Mouse (Mus musculus) lung, postnatal 36 days (tissue): Measurements from ENCODE around the gene Atp2b2.

ENCODE experiments used
- DNase-seq: peaks from one replicate; pipeline ENCODE4 v3.0.0; 2022; ENCODE audit warnings: mixed read lengths

Atp2b2 gene

DNA sequence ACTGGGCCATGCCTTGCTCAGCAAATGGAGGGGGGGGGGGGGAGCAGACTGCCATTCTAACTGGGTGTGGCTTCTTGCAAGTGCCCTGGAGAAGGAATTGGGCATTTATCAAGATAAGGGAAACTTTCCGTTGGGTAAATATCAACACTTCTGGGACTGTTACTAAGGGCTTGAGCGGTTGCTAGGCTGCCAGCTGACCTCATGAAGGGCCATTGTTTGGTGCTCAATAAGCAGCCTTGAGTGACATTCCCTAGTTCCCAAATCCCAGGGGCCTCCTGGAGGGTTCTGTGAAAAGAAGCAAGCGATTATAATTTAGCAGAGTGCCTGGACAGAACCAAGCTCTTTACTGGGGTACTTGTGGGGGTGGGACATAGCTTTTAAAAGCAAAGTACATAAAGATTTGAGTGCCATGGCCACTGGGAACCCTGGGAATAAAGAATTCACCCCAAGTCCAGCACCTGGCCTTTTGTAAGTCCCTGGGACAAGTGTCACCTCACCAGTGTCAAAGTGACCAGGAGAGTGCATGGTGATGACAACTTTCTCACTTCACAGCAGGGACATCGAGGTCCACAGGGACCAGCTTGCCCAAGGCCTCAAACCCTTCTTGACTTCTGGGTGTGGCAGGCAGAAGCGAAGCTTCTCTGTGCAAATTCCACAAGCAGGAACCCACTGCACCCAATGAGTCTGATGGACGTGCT, 105.5 kb downstream of the Atp2b2 start:
- DNase-seq: peak; percentile 85

DNA sequence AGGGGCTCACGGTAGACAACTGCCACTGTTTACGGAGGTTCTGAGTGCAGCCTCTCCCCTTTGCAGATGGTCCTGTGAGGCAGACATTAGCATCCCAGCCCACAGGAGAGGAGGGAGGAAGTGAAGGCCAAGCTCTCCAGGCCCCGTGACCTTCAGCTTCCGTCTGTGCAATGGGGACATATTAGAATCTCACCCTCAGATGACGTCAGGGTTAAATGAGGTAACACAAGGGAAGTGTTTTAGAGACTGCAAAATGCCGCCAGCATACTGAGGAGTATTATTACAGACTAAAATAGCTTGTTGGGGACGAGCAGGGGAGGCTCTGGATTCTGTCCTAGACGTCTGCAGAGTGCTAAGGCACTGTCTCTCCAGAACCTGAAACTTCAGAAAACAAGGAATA, 106.3 kb downstream of the Atp2b2 start:
- DNase-seq: no peak

DNA sequence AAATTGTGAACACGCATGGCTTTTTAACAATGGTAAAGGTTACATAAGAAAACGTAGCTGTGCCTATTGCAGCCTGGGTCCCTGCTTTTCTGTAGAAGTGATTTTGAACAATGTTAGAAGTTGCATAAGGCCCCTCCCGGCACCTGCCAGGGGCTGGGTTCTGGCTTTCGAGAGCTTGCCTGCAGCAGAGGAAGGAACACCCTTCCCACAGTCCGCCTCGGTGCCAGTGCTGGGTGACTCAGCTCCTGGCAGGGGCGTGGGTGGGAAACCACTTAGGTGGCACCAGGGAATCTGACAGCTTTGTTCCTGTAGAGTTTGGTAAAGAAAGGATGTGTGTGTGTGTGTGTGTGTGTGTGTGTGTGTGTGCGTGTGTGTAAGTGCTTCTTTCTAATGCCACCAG, 107.7 kb downstream of the Atp2b2 start:
- DNase-seq: peak; percentile 84

DNA sequence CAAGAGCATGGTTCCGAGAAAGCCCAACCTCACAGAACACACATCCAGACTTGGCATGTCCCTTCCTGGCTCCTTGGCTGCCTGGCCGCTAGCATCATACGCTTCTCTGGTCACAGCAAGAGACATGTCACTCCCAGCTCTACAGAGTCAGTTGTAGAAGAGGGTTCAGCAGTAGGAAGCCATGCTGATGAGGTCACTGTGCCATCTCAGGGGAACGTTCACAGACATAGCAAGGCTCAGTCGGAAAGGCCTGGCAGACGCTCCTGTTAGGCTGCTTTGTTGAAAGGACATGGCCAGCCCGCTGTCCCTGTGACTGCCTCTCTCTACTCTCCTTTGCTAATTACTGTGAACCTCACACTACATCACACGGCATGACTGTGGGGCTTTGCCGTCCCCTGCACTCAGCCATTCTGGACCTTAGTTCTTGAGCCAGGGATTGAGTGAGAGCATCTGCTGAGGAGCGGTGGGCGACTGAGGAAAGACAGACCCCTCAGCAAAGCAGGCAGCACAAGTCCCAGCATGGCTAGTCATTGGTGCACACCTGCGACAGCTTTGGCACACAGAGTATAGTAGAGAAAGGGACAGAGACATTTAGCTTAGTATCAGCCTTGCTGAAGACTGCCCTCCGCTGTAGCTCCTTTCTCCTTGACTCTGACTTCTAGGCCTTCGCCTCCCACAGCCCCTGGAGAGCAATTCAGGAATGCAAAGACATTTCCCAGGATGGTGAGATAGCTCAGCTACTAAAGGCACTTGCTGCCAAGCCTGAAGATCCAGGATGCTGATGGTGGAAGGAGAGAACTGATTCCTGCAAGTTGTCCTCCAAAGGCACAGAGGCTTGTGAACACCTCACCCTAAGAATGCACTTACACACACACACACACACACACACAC, 108.9 kb downstream of the Atp2b2 start:
- no peak for DNase-seq

DNA sequence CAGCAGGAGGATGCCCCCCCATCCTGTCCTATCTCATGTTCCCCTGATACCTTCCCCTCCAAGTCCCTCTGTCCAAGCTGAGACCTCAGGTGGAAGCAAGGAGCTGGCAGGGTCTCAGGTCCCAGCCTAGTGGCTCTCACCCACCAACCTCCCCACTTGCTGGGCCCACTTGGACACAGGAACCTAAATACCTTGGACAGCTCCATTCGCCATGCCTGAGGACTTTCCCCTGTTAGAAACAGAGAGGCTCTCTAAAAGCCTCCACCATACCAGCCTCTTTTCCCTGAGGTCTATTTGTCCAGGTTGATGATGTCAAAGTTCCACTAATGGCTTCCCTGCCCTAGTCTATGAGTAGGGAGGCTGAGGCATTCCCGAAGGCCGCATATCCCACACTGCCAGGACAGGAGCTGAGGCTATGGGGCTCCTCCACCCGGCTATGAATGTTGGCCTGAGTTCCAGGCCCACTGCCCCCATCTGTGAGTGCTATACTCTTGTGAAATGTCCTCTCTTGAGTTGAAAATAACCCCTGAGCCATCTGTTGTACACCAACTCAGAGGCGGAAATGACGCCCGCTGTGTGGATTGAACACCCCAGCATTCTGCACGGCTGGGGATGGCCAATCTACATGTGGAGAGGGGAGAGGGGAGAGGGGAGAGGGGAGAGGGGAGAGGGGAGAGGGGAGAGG, 113.1 kb downstream of the Atp2b2 start:
- no peak for DNase-seq

DNA sequence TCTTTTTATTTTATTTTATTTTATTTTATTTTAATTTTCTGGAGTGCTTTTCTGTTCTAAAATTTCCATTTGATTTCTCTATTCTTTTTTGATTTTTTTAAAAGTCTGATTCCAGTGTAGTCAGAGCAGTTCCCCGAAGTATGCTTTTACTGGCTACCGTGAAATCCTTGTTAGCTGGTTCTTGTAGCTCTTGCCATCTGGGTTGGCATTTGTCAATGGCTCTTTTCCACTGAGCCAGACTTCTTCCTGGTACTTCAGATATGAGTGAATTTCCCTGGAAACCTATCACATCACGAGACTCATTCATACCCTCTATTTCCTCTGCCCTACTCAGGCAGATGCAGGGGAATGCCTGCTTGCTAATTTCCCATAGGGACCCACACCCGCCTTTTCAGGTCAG, 119.2 kb downstream of the Atp2b2 start:
- no peak for DNase-seq

DNA sequence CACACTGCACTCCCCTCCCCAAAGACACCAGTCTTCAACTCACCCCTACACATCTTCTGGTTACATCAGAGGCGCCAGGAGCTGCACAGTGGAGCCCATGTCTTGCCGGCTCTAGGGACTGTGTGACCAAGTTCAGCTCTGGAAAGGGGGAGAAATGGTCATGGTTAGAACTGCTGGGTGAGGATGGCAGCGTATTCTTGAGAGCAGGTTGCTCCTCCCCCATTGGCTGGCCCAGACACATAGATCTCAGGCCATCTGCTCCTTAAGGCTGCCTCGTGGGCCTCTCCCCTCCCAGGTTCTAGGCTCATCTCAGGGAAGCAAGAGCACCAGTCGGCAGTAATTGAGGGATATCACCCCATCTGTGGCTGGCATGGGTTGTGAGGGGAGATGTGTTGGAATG, 121.9 kb downstream of the Atp2b2 start:
- no peak for DNase-seq

DNA sequence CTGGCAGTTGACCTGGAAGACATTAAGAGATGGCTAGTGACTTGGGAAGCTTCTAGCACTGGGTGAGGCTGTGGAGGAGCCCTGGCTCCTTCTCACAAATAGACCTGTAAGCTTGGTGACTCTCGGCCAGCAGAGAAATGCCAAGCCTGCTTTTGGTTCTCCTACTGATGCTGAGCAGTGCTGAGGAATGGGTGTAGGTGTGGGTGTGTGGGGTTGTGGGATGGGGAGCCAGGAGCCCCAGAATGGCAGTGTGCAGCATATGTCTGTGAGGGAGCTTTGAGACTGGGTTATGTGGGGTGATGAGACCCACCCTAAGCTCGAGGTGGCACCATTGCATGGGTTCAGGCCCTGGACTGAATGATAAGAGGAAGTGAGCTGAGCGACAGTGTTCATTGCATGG, 129.7 kb downstream of the Atp2b2 start:
- DNase-seq: no peak

DNA sequence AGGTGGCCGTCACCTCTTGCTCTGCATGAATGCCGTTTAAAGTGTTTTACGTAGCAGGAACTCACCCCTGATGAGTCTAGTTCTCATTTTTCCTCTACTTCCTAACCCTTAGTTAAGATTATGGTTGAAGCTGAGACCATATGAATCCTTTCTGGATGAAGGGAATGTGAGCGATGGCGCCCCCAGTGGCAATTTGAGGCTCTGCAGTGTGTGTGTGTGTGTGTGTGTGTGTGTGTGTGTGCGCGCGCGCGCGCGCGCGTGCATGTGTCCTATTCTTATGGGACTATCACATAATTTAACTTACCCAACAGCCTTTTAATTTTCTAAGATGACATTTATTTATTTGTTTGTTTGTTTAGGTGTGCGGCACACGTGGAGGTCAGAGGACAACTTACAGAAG, 131.3 kb downstream of the Atp2b2 start:
- DNase-seq: no peak

DNA sequence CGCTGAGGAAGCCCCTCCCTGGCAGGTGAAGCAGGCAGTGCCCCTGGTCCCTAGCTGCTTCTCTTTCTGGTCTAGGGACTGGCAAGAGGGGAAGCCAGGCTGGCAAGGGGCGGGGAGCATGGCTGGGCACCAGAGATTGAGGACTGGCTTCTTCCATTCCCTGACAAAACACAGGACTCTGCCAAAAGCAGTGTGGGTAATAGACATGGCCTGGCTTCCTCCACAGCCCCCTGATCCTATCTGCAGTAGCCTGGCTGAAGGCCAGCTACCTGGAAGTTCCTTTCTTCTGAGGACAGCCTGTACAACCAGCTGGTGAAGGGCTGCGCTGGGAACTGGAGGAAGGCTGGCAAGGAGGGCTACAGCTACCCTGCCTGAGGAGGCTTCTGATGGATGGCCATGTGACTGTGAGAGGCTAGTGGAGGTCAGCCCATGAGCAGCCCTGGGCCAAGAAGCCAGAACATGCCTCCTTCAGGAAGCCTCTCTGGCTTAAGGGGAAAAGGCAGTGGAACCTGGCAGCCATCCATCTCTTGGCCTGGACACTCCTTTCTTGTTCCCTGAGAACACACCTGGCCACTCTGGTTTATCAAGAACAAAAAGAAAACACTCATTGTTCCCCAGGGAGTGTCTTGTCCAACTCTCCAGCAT, 131.9 kb downstream of the Atp2b2 start:
- peak; percentile 41 for DNase-seq

DNA sequence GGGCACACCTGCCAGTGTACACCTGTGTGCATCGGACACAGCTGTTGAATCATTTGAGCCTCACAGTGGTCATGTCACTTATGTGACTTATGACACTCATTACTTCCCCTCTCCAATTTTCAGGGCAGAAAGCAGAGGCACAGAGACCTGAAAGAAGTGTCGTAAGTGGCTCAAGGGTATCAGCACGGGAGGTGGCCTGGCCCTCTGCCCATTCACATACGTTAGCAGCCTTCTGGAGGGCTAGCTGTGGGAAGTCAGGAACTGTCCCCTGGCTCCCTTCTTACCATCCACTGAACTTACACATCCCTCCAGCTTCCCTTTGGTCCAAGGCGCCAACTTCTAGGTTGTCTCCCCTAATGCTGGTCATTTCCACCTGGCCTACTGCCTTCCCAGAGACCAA, 132.6 kb downstream of the Atp2b2 start:
- no peak for DNase-seq

DNA sequence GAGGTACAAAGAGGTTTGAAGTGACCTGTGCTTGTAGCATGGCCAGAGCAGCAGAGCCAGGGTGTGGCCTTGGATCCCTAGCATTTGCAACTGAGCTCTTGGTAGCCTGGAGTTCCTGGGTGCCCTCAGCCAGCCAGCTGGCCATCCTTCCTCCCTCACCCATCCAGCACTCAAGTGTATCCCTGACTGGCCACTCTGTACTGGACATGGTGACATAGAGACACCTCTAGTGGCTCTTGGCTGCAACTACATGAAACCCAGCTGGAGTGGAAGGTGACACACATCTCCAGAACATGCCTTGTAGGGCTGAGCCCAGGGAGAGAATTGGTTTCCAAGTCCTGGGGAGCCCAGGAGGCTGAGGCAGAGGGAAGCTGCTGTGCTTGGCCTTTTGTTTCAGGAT, 134.3 kb downstream of the Atp2b2 start:
- no peak for DNase-seq

DNA sequence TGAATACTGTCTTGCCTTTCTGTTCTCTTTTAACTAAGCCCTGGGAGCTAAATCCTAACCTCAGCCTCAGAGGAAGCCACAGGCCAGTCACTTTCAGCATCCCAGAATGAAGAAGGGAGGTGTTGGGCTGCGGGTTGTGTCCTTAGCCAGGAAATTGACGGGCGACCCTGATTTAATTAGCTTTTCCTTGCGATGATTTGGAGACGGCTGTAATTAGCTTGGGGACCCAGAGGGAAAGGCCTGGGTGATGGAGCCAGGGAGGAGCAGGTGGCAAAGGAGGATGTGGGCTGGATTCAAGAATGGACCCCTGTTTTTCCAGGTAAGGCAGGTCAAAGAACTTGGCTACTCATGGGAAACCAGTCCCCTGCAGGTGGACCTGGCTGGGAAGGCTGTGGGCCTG, 138.0 kb downstream of the Atp2b2 start:
- no peak for DNase-seq

DNA sequence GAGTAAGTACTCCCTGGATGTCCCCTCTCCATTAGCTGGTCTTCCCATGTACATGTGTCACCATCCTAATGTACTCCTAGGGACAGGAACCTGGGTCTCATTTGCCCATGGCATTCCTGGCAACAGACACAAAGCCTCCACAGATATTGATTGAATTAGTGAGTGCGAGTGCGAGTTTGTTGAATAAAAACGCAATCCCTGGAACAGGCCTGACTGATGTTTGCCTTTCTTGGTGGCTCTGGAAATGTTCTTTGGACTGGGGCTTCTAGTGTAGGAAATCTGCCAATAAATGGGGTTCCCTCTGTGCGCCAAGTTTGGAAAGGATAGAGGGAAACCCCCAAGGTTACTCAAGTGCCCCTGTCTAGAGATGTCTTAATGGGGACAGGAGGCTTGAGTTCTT, 146.4 kb downstream of the Atp2b2 start:
- DNase-seq: no peak

DNA sequence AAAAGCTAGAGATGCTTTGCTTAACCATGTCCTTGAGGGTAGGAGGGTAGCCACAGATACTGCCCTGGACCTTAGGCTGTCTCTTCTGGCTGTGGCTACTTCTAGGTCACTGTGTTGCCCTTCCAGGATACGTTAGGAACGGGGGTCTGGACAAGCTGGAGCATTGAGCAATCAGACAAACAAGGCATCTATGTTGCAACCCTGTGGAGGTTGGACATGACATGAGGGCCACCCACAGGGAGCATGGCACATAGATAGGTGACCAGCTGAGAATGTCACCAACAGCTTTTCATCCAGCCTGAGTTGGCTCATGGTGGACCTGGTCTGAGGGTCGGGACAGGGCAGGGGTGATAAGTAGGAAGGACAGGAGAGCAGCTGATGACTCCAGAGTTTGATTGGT, 148.4 kb downstream of the Atp2b2 start:
- no peak for DNase-seq

DNA sequence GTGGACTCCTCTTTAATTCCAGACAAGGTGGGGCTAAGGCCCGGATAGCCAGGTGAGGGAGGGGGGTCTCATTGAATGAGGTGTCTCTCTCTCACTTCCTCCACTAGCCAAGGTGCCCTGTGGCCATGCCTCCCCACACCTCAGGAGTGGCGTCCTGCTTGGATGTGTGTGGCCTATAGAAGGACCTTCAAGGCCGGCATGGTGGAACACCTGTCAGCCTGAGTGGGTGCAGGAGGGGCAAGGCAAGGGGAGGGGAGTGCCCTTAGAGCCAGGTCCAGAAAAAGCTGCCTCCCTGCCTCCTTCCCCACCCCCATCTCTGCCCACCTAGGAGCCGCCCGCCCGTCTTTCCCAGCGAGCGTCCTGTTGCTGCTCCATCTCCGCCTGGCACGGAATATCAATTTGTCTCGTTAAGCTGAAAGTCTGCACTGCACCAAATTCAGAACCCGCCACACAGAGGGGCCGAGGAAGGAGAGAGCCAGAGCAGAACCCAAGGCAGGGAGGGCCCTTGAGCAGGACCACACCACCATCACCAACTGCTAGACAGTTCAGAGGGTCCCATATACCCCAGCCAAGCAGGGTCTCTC, 150.2 kb downstream of the Atp2b2 start:
- no peak for DNase-seq

DNA sequence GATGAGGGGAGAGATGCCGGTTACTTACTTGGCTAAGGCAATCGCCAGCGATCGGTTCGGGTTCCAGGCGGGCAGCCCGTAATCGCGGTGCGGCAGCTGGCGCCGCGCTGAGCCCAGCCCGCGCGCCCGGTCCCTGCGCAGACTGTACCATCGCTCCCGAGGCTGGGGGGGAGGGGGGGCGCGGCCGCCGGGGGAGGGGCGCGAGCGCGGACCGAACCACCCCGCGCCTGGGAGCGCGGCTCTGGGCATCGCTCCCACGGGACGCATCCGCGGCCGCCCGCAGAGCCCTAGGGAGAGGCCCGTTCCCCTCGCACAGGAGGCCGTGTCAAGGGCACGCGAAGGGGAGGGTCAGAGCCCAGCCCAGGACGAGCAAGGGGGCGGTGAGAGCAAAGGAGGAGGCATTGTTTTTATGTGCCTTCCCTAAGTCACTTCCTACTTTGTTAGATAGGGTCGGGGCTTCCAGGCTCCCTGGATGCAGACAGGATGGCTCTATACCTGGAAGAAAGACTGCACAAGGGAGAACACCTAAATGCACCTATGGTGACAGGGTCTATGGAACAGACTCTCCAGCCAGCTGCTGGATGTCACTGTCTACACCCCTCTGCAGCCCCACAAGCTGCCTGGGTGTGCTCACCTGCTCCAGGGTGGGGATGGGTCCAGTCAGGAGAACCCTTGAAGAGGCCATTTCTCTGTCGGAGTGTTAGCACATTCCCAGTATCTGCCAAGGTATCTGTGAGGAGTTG, 151.0 kb downstream of the Atp2b2 start:
- DNase-seq: no peak

DNA sequence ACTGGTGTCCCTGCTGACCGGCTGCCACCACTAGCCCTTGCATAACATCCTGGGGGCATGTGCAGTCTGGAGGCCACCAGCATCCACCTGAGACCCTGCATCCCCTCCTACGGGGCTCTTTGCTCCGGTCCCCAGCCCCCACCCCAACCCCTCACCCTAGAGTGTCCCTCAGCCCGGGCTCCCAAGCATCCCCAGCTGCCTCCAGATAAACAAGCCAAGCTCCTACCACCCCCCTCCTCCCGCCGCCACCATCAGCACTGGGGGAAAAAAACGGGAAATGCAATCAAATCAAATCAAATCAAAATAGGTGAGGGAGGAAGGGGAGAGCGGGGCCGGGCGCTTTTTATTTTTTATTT, 151.6 kb downstream of the Atp2b2 start:
- no peak for DNase-seq

DNA sequence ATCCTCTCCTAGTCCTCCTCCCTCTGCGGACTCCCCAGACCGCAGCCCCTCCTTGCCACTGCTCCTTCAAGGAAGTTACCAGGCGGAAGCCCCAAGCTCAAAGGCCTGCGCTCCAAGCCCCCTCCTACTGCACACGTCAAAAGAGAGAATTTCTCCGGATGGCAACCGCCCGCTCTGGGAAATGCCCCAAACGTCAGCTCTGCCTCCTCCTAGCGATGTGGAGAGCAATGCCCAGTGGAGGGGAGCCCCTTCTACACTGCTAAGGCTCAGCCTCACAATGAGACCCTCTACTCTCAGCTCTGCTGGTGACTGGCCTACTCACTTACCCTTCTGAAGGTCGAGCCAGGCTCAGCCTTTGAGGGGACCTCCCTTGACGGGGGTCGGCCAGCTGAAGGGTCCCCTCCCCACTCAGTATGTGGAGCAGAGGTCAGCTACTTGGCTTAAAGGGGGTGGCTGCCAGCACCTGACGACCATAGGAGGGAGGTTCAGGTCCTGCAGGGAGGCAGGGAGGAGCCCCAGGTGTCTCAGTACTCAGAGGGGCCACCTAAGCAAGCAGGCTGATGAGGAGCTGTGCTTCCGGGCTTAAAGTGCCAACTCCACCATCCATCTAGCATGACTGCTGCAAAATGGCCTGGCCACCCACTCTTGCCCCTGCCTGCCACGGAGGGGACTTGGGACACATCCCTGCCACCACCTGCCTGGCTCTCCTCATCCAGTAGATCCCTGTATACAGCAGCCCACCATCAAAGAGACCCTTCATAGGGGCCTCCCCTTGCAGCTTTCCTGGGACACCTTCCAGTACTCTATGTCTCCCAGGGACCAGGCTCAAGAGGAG, 152.2 kb downstream of the Atp2b2 start:
- no peak for DNase-seq

DNA sequence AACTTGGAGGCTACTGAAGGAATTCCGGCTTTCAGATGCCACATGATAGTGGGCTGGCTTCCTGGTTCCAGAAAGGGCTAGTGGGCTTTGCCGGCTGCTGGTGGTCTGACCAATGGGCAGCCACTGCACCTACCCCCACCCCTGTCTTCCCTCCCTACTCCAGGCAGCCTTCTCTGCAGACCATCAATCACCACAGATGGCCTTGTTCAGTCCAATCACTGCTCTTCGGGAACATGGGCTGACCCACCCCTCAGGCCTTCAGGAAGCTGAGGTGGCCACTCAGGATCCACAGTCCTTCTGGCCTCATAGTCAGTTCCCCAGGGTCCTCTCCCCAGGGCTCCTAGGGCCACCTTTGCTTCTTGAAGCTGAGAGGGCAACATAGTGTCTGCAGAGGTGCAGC, 153.2 kb downstream of the Atp2b2 start:
- DNase-seq: no peak

DNA sequence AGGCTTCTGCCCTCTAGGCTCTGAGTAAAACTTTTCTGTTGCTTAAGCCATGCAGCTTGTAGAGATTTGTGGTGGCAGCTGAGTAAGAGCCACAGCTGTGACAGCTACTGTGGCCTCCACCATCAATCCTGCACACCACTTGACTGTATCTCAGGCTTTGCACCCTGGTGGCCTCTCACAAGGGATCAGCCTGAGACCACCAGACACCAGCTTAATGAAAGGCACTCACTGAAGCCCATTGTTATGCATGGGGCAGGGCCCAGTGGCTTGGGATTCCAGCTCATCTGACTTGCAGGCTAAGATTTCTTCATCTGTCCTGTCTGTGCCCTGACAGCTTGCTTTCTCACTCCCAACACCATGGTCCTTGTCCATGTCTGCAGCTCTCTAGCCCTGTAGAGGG, 155.5 kb downstream of the Atp2b2 start:
- no peak for DNase-seq
